Mouse (Mus musculus): ENCODE results near the gene Slc25a47. TPM values are rescaled to one million over a fixed set of nuclear protein-coding genes. Genes with fewer than 3 reads are reported as not detected.
"Not testable (repeated sequence)": the region's sequence is repeated elsewhere in the genome, so short reads cannot be mapped to it uniquely, and the experiment has no call there.

The Slc25a47 gene
- polyA plus RNA-seq, 1 experiment: 5.6 TPM

GRCm38 (mm10) chr12:108834786-108835185 lies 1.1 kb upstream of the Slc25a47 start:
- Histone ChIP-seq H3K4me3 (ENCODE audit: insufficient read depth, low read depth, low read length) (peak overlapping the region; percentile 66), H3K27ac (replicated peaks; ENCODE audit: low read depth, low read length) (no peak overlapping the region), H3K4me1 (ENCODE audit: control insufficient read depth, insufficient read depth, insufficient read length, low read length) (peaks cover 21% of the 10 kb centered on the region)

GRCm38 (mm10) chr12:108835208-108835839 lies 522 bp upstream of the Slc25a47 start:
- peak overlapping the region; percentile 66 for H3K4me3 ChIP-seq (ENCODE audit: insufficient read depth, low read depth, low read length)
- peaks cover 21% of the 10 kb centered on the region for H3K4me1 ChIP-seq (ENCODE audit: control insufficient read depth, insufficient read depth, insufficient read length, low read length)
- H3K27ac ChIP-seq (replicated peaks; ENCODE audit: low read depth, low read length): no peak overlapping the region

GRCm38 (mm10) chr12:108836722-108837121 lies 876 bp downstream of the Slc25a47 start:
- Histone ChIP-seq H3K4me3 (ENCODE audit: insufficient read depth, low read depth, low read length) (peak overlapping the region; percentile 64), H3K27ac (replicated peaks; ENCODE audit: low read depth, low read length) (no peak overlapping the region; the same call in 1 of the 2 replicates), H3K4me1 (ENCODE audit: control insufficient read depth, insufficient read depth, insufficient read length, low read length) (peaks cover 21% of the 10 kb centered on the region)

GRCm38 (mm10) chr12:108841181-108841580 lies 5.3 kb downstream of the Slc25a47 start:
- Histone ChIP-seq H3K27ac (replicated peaks; ENCODE audit: low read depth, low read length) (no peak overlapping the region), H3K4me3 (ENCODE audit: insufficient read depth, low read depth, low read length) (no peak overlapping the region)

GRCm38 (mm10) chr12:108842663-108843062 lies 6.8 kb downstream of the Slc25a47 start:
- no peak overlapping the region for H3K4me3 ChIP-seq (ENCODE audit: insufficient read depth, low read depth, low read length)
- no peak overlapping the region for H3K27ac ChIP-seq (replicated peaks; ENCODE audit: low read depth, low read length)
- peaks cover 1% of the 10 kb centered on the region for H3K4me1 ChIP-seq (ENCODE audit: control insufficient read depth, insufficient read depth, insufficient read length, low read length)

More at GRCm38 (mm10) chr12:108841181-108841580, 5.3 kb downstream of the Slc25a47 start:
- peaks cover 13% of the 10 kb centered on the region for H3K4me1 ChIP-seq (ENCODE audit: control insufficient read depth, insufficient read depth, insufficient read length, low read length)

- not testable (repeated sequence) for H3K4me3 ChIP-seq (ENCODE audit: insufficient read depth, low read depth, low read length); H3K4me1 ChIP-seq (ENCODE audit: control insufficient read depth, insufficient read depth, insufficient read length, low read length); H3K27ac ChIP-seq (replicated peaks; ENCODE audit: low read depth, low read length)
These were observed 12.2 kb downstream of the Slc25a47 start for GRCm38 (mm10) chr12:108848033-108848432.

GRCm38 (mm10) chr12:108849488-108850022 lies 13.7 kb downstream of the Slc25a47 start:
- Histone ChIP-seq H3K4me3 (ENCODE audit: insufficient read depth, low read depth, low read length) (no peak overlapping the region), H3K4me1 (ENCODE audit: control insufficient read depth, insufficient read depth, insufficient read length, low read length) (peaks cover 6% of the 10 kb centered on the region; the same call in 1 of the 2 replicates), H3K27ac (replicated peaks; ENCODE audit: low read depth, low read length) (no peak overlapping the region)

- Histone ChIP-seq H3K27ac (replicated peaks; ENCODE audit: low read depth, low read length) (no peak overlapping the region), H3K4me1 (ENCODE audit: control insufficient read depth, insufficient read depth, insufficient read length, low read length) (peaks cover 6% of the 10 kb centered on the region; the same call in 1 of the 2 replicates), H3K4me3 (ENCODE audit: insufficient read depth, low read depth, low read length) (no peak overlapping the region)
These were observed 14.3 kb downstream of the Slc25a47 start for GRCm38 (mm10) chr12:108850129-108850528.

- H3K27ac ChIP-seq (replicated peaks; ENCODE audit: low read depth, low read length): no peak overlapping the region
- no peak overlapping the region for H3K4me3 ChIP-seq (ENCODE audit: insufficient read depth, low read depth, low read length)
- H3K4me1 ChIP-seq (ENCODE audit: control insufficient read depth, insufficient read depth, insufficient read length, low read length): peaks cover 6% of the 10 kb centered on the region; the same call in 1 of the 2 replicates
These were observed 15.0 kb downstream of the Slc25a47 start for GRCm38 (mm10) chr12:108850886-108851285.

GRCm38 (mm10) chr12:108852822-108853221 lies 17.0 kb downstream of the Slc25a47 start:
- H3K4me1 ChIP-seq (ENCODE audit: control insufficient read depth, insufficient read depth, insufficient read length, low read length): peaks cover 6% of the 10 kb centered on the region; the same call in 1 of the 2 replicates
- H3K4me3 ChIP-seq (ENCODE audit: insufficient read depth, low read depth, low read length): no peak overlapping the region
- H3K27ac ChIP-seq (replicated peaks; ENCODE audit: low read depth, low read length): no peak overlapping the region

GRCm38 (mm10) chr12:108855081-108855480 lies 19.2 kb downstream of the Slc25a47 start:
- no peak overlapping the region for H3K4me3 ChIP-seq (ENCODE audit: insufficient read depth, low read depth, low read length)
- H3K27ac ChIP-seq (replicated peaks; ENCODE audit: low read depth, low read length): no peak overlapping the region
- H3K4me1 ChIP-seq (ENCODE audit: control insufficient read depth, insufficient read depth, insufficient read length, low read length): peaks cover 6% of the 10 kb centered on the region; the same call in 1 of the 2 replicates

GRCm38 (mm10) chr12:108856186-108856585 lies 20.3 kb downstream of the Slc25a47 start:
- no peak overlapping the region for H3K4me3 ChIP-seq (ENCODE audit: insufficient read depth, low read depth, low read length)
- H3K4me1 ChIP-seq (ENCODE audit: control insufficient read depth, insufficient read depth, insufficient read length, low read length): peaks cover 6% of the 10 kb centered on the region; the same call in 1 of the 2 replicates
- no peak overlapping the region for H3K27ac ChIP-seq (replicated peaks; ENCODE audit: low read depth, low read length)

GRCm38 (mm10) chr12:108857109-108857508 lies 21.3 kb downstream of the Slc25a47 start:
- no peaks in the 10 kb centered on the region for H3K4me1 ChIP-seq (ENCODE audit: control insufficient read depth, insufficient read depth, insufficient read length, low read length)
- H3K27ac ChIP-seq (replicated peaks; ENCODE audit: low read depth, low read length): no peak overlapping the region
- H3K4me3 ChIP-seq (ENCODE audit: insufficient read depth, low read depth, low read length): no peak overlapping the region

GRCm38 (mm10) chr12:108857589-108858184 lies 21.8 kb downstream of the Slc25a47 start:
- H3K4me1 ChIP-seq (ENCODE audit: control insufficient read depth, insufficient read depth, insufficient read length, low read length): no peaks in the 10 kb centered on the region
- no peak overlapping the region for H3K27ac ChIP-seq (replicated peaks; ENCODE audit: low read depth, low read length)
- H3K4me3 ChIP-seq (ENCODE audit: insufficient read depth, low read depth, low read length): no peak overlapping the region

GRCm38 (mm10) chr12:108858486-108858885 lies 22.6 kb downstream of the Slc25a47 start:
- H3K27ac ChIP-seq (replicated peaks; ENCODE audit: low read depth, low read length): no peak overlapping the region
- no peak overlapping the region for H3K4me3 ChIP-seq (ENCODE audit: insufficient read depth, low read depth, low read length)
- no peaks in the 10 kb centered on the region for H3K4me1 ChIP-seq (ENCODE audit: control insufficient read depth, insufficient read depth, insufficient read length, low read length)
